Mouse (Mus musculus): ENCODE measurements at regions not wholly inside any gene's neighbourhood (a gene's known extent, or its start where the extent isn't known, plus 50 kb on each side); places are given as distances from the start of the nearest gene placed in this dataset.

DNA sequence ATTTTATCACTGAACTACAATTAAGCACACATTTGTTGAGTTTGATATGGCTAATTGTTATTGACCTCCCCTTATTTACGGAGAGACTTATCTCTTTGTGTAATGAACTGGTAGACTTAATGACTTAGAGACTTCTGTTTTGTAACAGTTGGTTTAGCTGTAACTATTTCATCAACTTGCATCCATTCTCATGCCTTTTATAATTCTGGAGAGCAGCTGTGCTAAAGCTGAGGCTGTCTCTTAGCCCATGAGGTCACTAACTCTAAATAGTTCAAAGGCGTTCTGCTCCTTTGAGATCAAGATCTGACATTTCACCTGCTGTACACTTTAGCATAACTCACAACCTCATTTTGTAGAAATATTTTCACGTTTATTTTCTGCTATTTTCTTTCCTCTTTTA is 541.5 kb upstream of the Mef2c start:
- H3K27ac ChIP-seq (replicated peaks; ENCODE audit: low read depth, low read length) = no peak overlapping the region
- WGBS = 76% methylated on average over 3 of the region's 3 CpGs

GRCm38 (mm10) chr13:82971722-82972121 is 532.1 kb upstream of the Mef2c start:
- Histone ChIP-seq H3K27me3 (ENCODE audit: control insufficient read depth, insufficient read depth, low read length) (no peaks in the 10 kb centered on the region), H3K4me1 (ENCODE audit: control insufficient read depth, insufficient read depth, low read length) (no peaks in the 10 kb centered on the region), H3K27ac (replicated peaks; ENCODE audit: low read depth, low read length) (no peak overlapping the region), H3K36me3 (ENCODE audit: control insufficient read depth, insufficient read depth, low read length) (no peaks in the 10 kb centered on the region), H3K4me2 (ENCODE audit: low read length) (no peak overlapping the region), H3K4me3 (replicated peaks; ENCODE audit: low read depth, low read length) (no peak overlapping the region), H3K9me3 (ENCODE audit: control insufficient read depth, low read length) (no peaks in the 10 kb centered on the region), H3K9ac (replicated peaks; ENCODE audit: low read length) (no peak overlapping the region)
- DNase-seq (no peak), ATAC-seq (ENCODE audit: low FRiP score, low TSS enrichment) (no peak)
- WGBS = 91% methylated on average over 9 of the region's 9 CpGs

More for the DNA sequence above, 541.5 kb upstream of the Mef2c start:
- H3K4me2 ChIP-seq (ENCODE audit: low read length) = no peak overlapping the region
- no peak overlapping the region for H3K4me3 ChIP-seq (replicated peaks; ENCODE audit: low read depth, low read length)
- DNase-seq = no peak
- H3K36me3 ChIP-seq (ENCODE audit: control insufficient read depth, insufficient read depth, low read length) = no peaks in the 10 kb centered on the region
- H3K4me1 ChIP-seq (ENCODE audit: control insufficient read depth, insufficient read depth, low read length) = no peaks in the 10 kb centered on the region
- ATAC-seq (ENCODE audit: low FRiP score, low TSS enrichment) = no peak
- no peak overlapping the region for H3K9ac ChIP-seq (replicated peaks; ENCODE audit: low read length)
- no peaks in the 10 kb centered on the region for H3K9me3 ChIP-seq (ENCODE audit: control insufficient read depth, low read length)
- H3K27me3 ChIP-seq (ENCODE audit: control insufficient read depth, insufficient read depth, low read length) = no peaks in the 10 kb centered on the region

DNA sequence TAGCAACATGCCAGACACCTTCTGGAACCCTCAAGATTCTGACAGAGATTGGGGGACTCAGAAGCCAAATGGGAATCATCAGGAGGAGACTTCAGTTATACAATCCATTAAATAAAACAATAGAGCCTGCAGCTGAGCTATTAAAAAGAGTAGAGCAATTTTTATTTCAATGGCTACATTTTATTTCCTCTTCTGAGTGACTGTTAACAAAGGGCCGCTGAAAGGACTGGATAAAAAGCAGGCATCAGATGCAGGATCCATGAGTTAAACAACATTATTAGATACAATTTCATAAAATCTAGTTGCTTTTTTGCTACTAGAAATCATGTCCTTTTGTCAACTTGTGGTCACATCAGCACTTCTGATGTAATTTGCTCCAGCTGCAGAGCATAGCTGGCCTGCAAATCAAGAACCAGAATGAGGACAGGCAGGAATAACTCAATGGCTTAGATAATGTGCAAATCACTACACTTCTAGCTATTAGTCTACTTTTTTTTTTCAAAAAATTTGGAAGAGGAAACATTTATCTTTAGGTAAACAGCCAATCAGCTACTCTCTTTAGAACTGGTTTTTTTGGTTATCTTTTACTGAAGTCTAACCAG is 529.5 kb upstream of the Mef2c start:
- no peak for DNase-seq

GRCm38 (mm10) chr13:83001118-83001517 is 502.7 kb upstream of the Mef2c start:
- Histone ChIP-seq H3K4me1 (ENCODE audit: control insufficient read depth, insufficient read depth, low read length) (no peaks in the 10 kb centered on the region), H3K36me3 (ENCODE audit: control insufficient read depth, insufficient read depth, low read length) (no peaks in the 10 kb centered on the region), H3K9me3 (ENCODE audit: control insufficient read depth, low read length) (no peaks in the 10 kb centered on the region), H3K4me3 (replicated peaks; ENCODE audit: low read depth, low read length) (no peak overlapping the region), H3K9ac (replicated peaks; ENCODE audit: low read length) (no peak overlapping the region), H3K4me2 (ENCODE audit: low read length) (no peak overlapping the region), H3K27ac (replicated peaks; ENCODE audit: low read depth, low read length) (no peak overlapping the region), H3K27me3 (ENCODE audit: control insufficient read depth, insufficient read depth, low read length) (no peaks in the 10 kb centered on the region)
- no peak for DNase-seq
- no peak for ATAC-seq (ENCODE audit: low FRiP score, low TSS enrichment)

More for the DNA sequence above, 529.5 kb upstream of the Mef2c start:
- no peaks in the 10 kb centered on the region for H3K9me3 ChIP-seq (ENCODE audit: control insufficient read depth, low read length)
- H3K36me3 ChIP-seq (ENCODE audit: control insufficient read depth, insufficient read depth, low read length) = no peaks in the 10 kb centered on the region
- H3K27ac ChIP-seq (replicated peaks; ENCODE audit: low read depth, low read length) = no peak overlapping the region
- no peaks in the 10 kb centered on the region for H3K27me3 ChIP-seq (ENCODE audit: control insufficient read depth, insufficient read depth, low read length)
- no peak for ATAC-seq (ENCODE audit: low FRiP score, low TSS enrichment)
- H3K4me1 ChIP-seq (ENCODE audit: control insufficient read depth, insufficient read depth, low read length) = no peaks in the 10 kb centered on the region
- no peak overlapping the region for H3K9ac ChIP-seq (replicated peaks; ENCODE audit: low read length)
- no peak overlapping the region for H3K4me2 ChIP-seq (ENCODE audit: low read length)
- WGBS = 96% methylated on average over 1 of the region's 1 CpGs
- H3K4me3 ChIP-seq (replicated peaks; ENCODE audit: low read depth, low read length) = no peak overlapping the region

DNA sequence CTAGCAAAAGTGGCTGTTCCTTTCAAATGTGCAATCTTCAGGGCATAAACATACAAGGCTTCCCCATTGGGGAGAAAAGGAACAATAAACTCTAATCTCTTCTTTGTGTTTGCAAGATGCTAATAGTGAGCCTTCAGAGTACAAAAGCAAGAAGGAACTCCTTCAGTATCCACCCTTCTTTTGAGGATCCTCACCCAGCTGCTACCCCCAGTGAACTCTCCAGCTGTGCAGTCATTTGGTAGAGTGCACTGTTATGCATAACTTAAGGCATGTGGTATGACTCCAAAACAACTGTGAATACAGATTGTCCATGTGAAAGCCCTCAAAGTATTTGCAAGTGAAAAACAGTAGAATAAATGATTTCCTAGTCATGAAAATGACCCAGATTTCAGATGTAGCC is 487.1 kb upstream of the Mef2c start:
- Histone ChIP-seq H3K4me2 (ENCODE audit: low read length) (no peak overlapping the region), H3K9me3 (ENCODE audit: control insufficient read depth, low read length) (no peaks in the 10 kb centered on the region), H3K27me3 (ENCODE audit: control insufficient read depth, insufficient read depth, low read length) (no peaks in the 10 kb centered on the region), H3K9ac (replicated peaks; ENCODE audit: low read length) (no peak overlapping the region), H3K27ac (replicated peaks; ENCODE audit: low read depth, low read length) (no peak overlapping the region), H3K4me1 (ENCODE audit: control insufficient read depth, insufficient read depth, low read length) (no peaks in the 10 kb centered on the region), H3K4me3 (replicated peaks; ENCODE audit: low read depth, low read length) (no peak overlapping the region), H3K36me3 (ENCODE audit: control insufficient read depth, insufficient read depth, low read length) (no peaks in the 10 kb centered on the region)
- no peak for ATAC-seq (ENCODE audit: low FRiP score, low TSS enrichment)
- DNase-seq = no peak

- Histone ChIP-seq H3K4me1 (ENCODE audit: control insufficient read depth, insufficient read depth, low read length) (no peaks in the 10 kb centered on the region), H3K27ac (replicated peaks; ENCODE audit: low read depth, low read length) (no peak overlapping the region), H3K9me3 (ENCODE audit: control insufficient read depth, low read length) (no peaks in the 10 kb centered on the region), H3K4me2 (ENCODE audit: low read length) (no peak overlapping the region), H3K27me3 (ENCODE audit: control insufficient read depth, insufficient read depth, low read length) (no peaks in the 10 kb centered on the region), H3K36me3 (ENCODE audit: control insufficient read depth, insufficient read depth, low read length) (no peaks in the 10 kb centered on the region), H3K4me3 (replicated peaks; ENCODE audit: low read depth, low read length) (no peak overlapping the region), H3K9ac (replicated peaks; ENCODE audit: low read length) (no peak overlapping the region)
- 60% methylated on average over 3 of the region's 3 CpGs for WGBS
- ATAC-seq (ENCODE audit: low FRiP score, low TSS enrichment) (no peak), DNase-seq (peak; percentile 0)
Measured at GRCm38 (mm10) chr13:83020829-83021228, 483.0 kb upstream of the Mef2c start.

- no peak for DNase-seq
- 92% methylated on average over 4 of the region's 4 CpGs for WGBS
- Histone ChIP-seq H3K27me3 (ENCODE audit: control insufficient read depth, insufficient read depth, low read length) (no peaks in the 10 kb centered on the region), H3K9me3 (ENCODE audit: control insufficient read depth, low read length) (no peaks in the 10 kb centered on the region), H3K9ac (replicated peaks; ENCODE audit: low read length) (no peak overlapping the region), H3K4me2 (ENCODE audit: low read length) (no peak overlapping the region), H3K4me3 (replicated peaks; ENCODE audit: low read depth, low read length) (no peak overlapping the region), H3K27ac (replicated peaks; ENCODE audit: low read depth, low read length) (no peak overlapping the region), H3K4me1 (ENCODE audit: control insufficient read depth, insufficient read depth, low read length) (no peaks in the 10 kb centered on the region), H3K36me3 (ENCODE audit: control insufficient read depth, insufficient read depth, low read length) (no peaks in the 10 kb centered on the region)
- no peak for ATAC-seq (ENCODE audit: low FRiP score, low TSS enrichment)
Measured at GRCm38 (mm10) chr13:83023972-83024371, 479.9 kb upstream of the Mef2c start.

DNA sequence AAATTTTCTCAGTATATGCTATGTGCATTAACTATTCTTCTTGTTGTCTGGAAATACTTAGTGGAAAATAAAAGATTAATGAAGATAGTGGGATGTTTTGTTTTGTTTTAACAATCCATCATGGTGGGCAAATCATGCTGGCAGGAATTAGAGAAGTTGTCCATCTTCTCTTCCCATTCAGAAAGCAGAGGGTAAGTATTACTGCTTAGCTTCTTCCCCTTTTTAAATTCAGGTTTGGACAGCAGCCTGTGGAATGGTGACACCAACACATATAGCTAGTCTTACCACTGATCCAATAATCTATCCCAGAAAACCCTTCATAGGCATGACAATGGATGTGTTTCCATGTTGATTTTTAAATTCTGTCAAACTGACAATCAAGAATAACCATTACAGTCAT is 467.9 kb upstream of the Mef2c start:
- no peaks in the 10 kb centered on the region for H3K27me3 ChIP-seq (ENCODE audit: control insufficient read depth, insufficient read depth, low read length)
- no peak for DNase-seq
- H3K4me3 ChIP-seq (replicated peaks; ENCODE audit: low read depth, low read length) = no peak overlapping the region
- ATAC-seq (ENCODE audit: low FRiP score, low TSS enrichment) = no peak
- H3K36me3 ChIP-seq (ENCODE audit: control insufficient read depth, insufficient read depth, low read length) = no peaks in the 10 kb centered on the region
- H3K4me1 ChIP-seq (ENCODE audit: control insufficient read depth, insufficient read depth, low read length) = no peaks in the 10 kb centered on the region
- H3K4me2 ChIP-seq (ENCODE audit: low read length) = no peak overlapping the region
- H3K9ac ChIP-seq (replicated peaks; ENCODE audit: low read length) = no peak overlapping the region
- H3K27ac ChIP-seq (replicated peaks; ENCODE audit: low read depth, low read length) = no peak overlapping the region
- no peaks in the 10 kb centered on the region for H3K9me3 ChIP-seq (ENCODE audit: control insufficient read depth, low read length)

DNA sequence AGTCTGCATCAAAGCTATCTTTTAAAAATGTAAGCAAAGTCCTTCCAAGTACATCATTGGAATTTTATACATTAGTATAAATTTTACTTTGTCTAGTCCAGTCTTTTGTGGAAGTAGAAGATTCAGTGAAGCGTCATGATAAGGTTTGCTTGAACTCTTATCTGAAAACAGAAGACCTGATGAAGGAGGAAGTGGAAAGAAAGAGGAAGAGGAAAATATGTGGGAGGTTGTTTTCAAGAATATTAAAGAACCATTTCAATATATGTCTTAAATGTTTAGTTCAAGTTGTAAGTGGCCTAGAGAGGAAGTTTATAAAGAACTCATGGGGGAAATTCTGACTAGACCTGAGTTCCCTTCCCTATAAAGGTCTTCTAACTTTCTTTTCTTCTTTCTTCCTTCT is 462.3 kb upstream of the Mef2c start:
- WGBS = 96% methylated on average over 1 of the region's 1 CpGs
- ATAC-seq (ENCODE audit: low FRiP score, low TSS enrichment) = no peak
- H3K9ac ChIP-seq (replicated peaks; ENCODE audit: low read length) = no peak overlapping the region

More for the DNA sequence above, 462.3 kb upstream of the Mef2c start:
- DNase-seq = no peak
- H3K36me3 ChIP-seq (ENCODE audit: control insufficient read depth, insufficient read depth, low read length) = no peaks in the 10 kb centered on the region
- no peak overlapping the region for H3K4me2 ChIP-seq (ENCODE audit: low read length)
- H3K27me3 ChIP-seq (ENCODE audit: control insufficient read depth, insufficient read depth, low read length) = no peaks in the 10 kb centered on the region
- no peaks in the 10 kb centered on the region for H3K4me1 ChIP-seq (ENCODE audit: control insufficient read depth, insufficient read depth, low read length)
- no peak overlapping the region for H3K4me3 ChIP-seq (replicated peaks; ENCODE audit: low read depth, low read length)
- no peak overlapping the region for H3K27ac ChIP-seq (replicated peaks; ENCODE audit: low read depth, low read length)
- no peaks in the 10 kb centered on the region for H3K9me3 ChIP-seq (ENCODE audit: control insufficient read depth, low read length)

Measured in midbrain, embryonic 14.5 days (tissue).